Mouse (Mus musculus): ENCODE results near the gene Vmn1r120.
"Not testable (repeated sequence)": the region's sequence is repeated elsewhere in the genome, so short reads cannot be mapped to it uniquely, and the experiment has no call there.

The Vmn1r120 gene

DNA sequence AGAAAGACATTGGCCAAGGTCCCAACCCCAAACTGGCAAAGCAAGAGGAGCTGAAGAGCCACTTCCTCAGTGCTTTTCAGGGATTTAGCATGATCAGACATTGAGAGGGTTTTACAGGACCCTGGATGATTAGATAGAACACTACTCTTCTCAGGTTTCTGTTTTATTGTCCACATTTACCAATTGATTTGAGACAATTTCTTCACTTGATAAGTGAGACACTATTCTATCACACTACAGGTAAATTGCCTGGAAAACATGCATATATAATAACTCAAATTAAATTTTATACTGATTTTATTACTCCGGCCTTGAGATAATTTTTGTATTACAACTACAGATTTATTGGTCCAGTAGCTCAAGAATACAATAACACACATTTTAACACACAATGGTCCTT lies at the start of gene Vmn1r120:
Gene Vmn1r120 (minus strand): TSS at position 101 of the 400 bp plus-strand sequence.
- DNase-seq (ENCODE audit: low spot score in 2 of 2), result not testable (repeated sequence)

DNA sequence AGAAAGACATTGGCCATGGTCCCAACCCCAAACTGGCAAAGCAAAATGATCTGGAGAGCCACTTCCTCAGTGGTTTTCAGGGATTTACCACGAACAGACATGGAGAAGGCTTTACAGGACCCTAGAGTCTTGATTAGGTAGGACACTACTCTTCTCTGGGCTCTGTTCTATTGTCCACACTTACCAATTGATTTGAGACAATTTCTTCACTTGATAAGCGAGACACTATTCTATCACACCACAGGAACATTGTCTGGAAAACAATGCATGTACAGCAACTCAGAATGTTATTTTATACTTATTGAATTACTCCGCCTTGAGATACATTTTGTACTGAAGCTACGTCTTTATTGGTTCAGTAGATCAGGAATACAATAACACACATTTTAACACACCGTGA lies 44.8 kb upstream of the Vmn1r120 start, which contains the start of gene Vmn1r121:
Gene Vmn1r121 (minus strand): TSS at position 101 of the 400 bp plus-strand sequence.
- DNase-seq (ENCODE audit: low spot score in 2 of 2), result not testable (repeated sequence)

DNA sequence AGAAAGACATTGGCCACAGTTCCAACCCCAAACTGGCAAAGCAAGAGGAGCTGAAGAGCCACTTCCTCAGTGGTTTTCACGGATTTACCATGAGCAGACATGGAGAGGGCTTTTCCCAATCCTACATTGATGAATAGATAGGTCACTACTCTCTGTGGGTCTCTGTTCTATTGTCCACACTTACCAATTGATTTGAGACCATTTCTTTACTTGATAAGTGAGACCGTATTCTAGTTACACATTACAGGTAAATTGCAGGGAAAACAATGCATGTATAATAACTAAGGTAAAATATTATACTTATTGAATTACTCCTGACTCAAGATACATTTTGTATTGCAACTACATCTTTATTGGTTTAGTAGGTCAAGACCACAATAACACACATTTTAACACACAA lies 41.2 kb downstream of the Vmn1r120 start, which contains the start of gene Vmn1r119:
Gene Vmn1r119 (minus strand): TSS at position 101 of the 400 bp plus-strand sequence.
- DNase-seq (ENCODE audit: low spot score in 2 of 2), result not testable (repeated sequence)

Measured in frontal cortex, postnatal 25 days (tissue).